Mouse (Mus musculus) hindbrain, embryonic 14.5 days (tissue): ENCODE results near the gene Nkrf. TPM values are rescaled to one million over a fixed set of nuclear protein-coding genes. Genes with fewer than 3 reads are reported as not detected.
A peak's percentile ranks its signal among the peaks of the same experiment; 100 is the strongest.
"Not testable (repeated sequence)": the region's sequence is repeated elsewhere in the genome, so short reads cannot be mapped to it uniquely, and the experiment has no call there.

Experiments used
- ATAC-seq: fragments of 200-750 bp; cut with Nextera tagmentation; 2 replicates; pipeline ENCODE4 v1.8.0; 2017; ENCODE audit warnings: moderate number of reproducible peaks, mild to moderate bottlenecking, moderate TSS enrichment, moderate library complexity; ENCODE audit not compliant: low FRiP score
- DNase-seq: peaks from one replicate; pipeline ENCODE4 v3.0.0-alpha.2; 2015; ENCODE audit warnings: low spot score
- H3K27ac ChIP-seq: fragments of 300-500 bp; sonication (generic); 2 replicates; pipeline ENCODE4 v1.5.1; 2014; ENCODE audit warnings: mild to moderate bottlenecking, moderate library complexity
- H3K27me3 ChIP-seq: fragments of 300-500 bp; sonication (generic); 2 replicates; pipeline ENCODE4 v1.6.1; 2014; ENCODE audit warnings: mild to moderate bottlenecking, low read length, mixed read lengths; ENCODE audit not compliant: control insufficient read depth, insufficient read depth
- H3K36me3 ChIP-seq: fragments of 300-500 bp; sonication (generic); replicated peaks from 2 replicates; pipeline ENCODE4 v1.6.1; 2014; ENCODE audit not compliant: control insufficient read depth, insufficient read depth
- H3K4me1 ChIP-seq: fragments of 300-500 bp; sonication (generic); replicated peaks from 2 replicates; pipeline ENCODE4 v1.6.1; 2014; ENCODE audit warnings: antibody characterized with exemption, low read length, mixed read lengths; ENCODE audit not compliant: control insufficient read depth, insufficient read depth
- H3K4me2 ChIP-seq: fragments of 300-500 bp; sonication (generic); replicated peaks from 2 replicates; pipeline ENCODE4 v1.6.1; 2014; ENCODE audit warnings: mild to moderate bottlenecking, moderate library complexity
- H3K4me3 ChIP-seq: fragments of 300-500 bp; sonication (generic); replicated peaks from 2 replicates; pipeline ENCODE4 v1.5.1; 2014; ENCODE audit warnings: mild to moderate bottlenecking, low read length
- H3K9ac ChIP-seq: fragments of 300-500 bp; sonication (generic); 2 replicates; pipeline ENCODE4 v1.6.1; 2014
- H3K9me3 ChIP-seq: fragments of 300-500 bp; sonication (generic); 2 replicates; pipeline ENCODE4 v1.6.1; 2016; ENCODE audit warnings: low read length; ENCODE audit not compliant: control insufficient read depth
- WGBS: fragments of 180-500 bp; shearing (Covaris S2); extraction: QIAGEN DNeasy Blood & Tissue Kit; methylation state at CpG from one replicate; pipeline ENCODE4 v1.1.7; 2014; 5-methylcytosine and 5-hydroxymethylcytosine counted together
- polyA plus RNA-seq: library from polyadenylated mRNA; unstranded; fragments of >200 nt; fragmentation: Nextera tagmentation; extraction: Ambion mirVana; gene quantifications from 2 replicates; pipeline ENCODE4 v1.2.1, GENCODE M21; 2014

Nkrf gene
- polyA plus RNA-seq, 1 experiment from 2014 or later, result 21.4 TPM

DNA sequence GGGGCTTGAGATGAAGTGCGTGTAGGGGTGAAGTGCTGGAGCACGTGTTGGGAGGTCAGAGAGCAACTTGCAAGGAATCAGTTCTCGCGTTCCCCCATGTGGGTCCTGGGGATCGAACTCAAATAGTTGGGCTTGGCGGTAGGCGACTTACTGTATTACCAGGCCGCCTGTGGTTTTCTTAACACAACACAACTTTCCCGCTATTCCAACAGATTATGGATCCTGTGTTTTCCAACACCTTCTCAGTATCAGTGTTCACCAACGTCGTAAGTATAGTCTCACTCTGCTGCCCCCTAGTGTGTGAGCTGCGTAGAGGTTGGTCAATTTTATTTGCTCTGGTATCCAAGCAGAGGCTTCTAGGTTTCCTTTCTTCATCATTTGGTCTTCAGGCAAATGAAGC is 8.6 kb upstream of the Nkrf start:
- Histone ChIP-seq H3K4me2 (no peak overlapping the region), H3K27me3 (no peaks in the 10 kb centered on the region), H3K4me3 (no peak overlapping the region), H3K36me3 (0 out of 2 replicates have a peak, but pooled peaks cover 6% of the 10 kb centered on the region), H3K9me3 (no peaks in the 10 kb centered on the region), H3K4me1 (no peaks in the 10 kb centered on the region), H3K9ac (no peak overlapping the region), H3K27ac (no peak overlapping the region)
- 48% methylated on average over 12 of the region's 12 CpGs for WGBS
- ATAC-seq (no peak), DNase-seq (peak; percentile 74)

DNA sequence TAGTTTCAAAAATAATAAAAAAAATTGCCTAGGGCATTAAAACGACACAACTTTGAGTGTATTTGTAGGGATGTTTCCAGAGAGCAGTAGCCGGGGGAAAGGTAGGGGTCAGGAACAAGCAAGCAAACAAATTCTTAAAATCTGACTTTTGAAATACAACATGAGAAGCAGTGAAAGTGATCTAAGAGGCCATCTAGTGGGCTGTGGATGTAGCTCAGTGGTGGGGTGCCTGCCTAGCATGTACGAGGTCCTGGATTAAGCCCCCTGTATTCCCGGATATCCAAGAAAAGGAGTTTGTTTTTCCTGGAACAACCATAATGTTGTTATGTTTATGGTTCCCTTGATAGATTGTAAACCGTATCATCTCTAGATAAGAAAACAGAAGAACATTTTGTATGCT is 3.8 kb upstream of the Nkrf start:
- no peak for DNase-seq
- no peaks in the 10 kb centered on the region for H3K4me1 ChIP-seq
- no peaks in the 10 kb centered on the region for H3K9me3 ChIP-seq
- no peak overlapping the region for H3K4me2 ChIP-seq
- no peaks in the 10 kb centered on the region for H3K27me3 ChIP-seq
- H3K9ac ChIP-seq, result no peak overlapping the region
- no peak for ATAC-seq
- WGBS, result 44% methylated on average over 5 of the region's 5 CpGs
- H3K4me3 ChIP-seq, result no peak overlapping the region
- H3K36me3 ChIP-seq, result no peaks in the 10 kb centered on the region
- H3K27ac ChIP-seq, result no peak overlapping the region

DNA sequence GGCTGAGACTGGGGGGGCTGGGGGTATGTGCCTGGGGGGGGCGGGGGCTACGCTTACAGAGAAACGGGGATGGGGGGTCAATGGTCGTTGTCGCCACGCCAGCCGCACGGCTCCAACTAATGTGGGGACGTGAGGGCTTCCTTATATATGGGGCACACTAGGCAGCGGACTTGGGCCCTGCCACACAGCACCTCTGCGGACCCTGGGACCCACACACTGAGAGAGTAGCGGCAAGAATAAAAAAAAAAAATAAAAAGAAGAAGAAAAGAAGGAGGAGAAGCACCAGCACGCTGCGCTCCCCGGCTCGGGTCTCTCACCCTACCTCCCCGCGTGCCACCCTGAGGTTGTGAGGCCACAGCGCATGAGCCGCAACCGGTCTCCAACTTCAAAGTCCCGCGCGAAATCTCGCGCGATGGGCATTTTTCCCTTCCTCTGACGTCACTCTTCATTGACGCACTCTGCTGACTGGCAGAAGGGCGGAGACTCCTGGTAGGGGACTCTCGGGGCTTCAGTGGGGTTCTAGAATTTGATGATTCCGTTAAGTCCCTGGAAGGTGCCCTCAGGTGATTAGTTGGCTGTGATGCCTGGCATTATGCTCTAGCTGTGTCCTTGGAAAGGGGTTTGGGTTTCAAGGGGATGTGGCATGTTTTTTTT is 543 bp upstream of the Nkrf start:
- no peaks in the 10 kb centered on the region for H3K9me3 ChIP-seq
- peak; percentile 94 for ATAC-seq

DNA sequence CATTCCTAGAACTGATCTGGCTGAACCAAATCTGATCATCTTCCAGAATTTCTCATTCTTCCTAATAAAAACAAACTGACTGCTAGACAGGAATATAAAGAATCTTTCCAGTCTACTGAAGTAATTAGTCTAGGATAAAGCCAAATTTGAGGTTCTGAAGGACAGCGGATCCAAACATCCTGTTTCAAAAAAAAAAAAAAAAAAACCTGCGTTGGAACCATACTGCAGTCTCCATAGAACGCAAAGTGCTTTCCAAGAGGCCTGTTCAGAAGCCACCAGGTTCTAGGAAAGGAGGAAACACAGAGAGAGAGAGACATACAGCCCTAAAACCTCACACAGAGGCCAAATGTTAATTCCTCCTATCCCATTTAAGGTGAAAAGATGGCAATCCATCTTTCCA is 1.0 kb downstream of the Nkrf start:
- H3K27me3 ChIP-seq, result no peaks in the 10 kb centered on the region
- peak overlapping the region; percentile 78 for H3K9ac ChIP-seq
- ATAC-seq (no peak), DNase-seq (no peak)
- WGBS, result 31% methylated on average over 3 of the region's 3 CpGs
- H3K4me3 ChIP-seq, result peak overlapping the region; percentile 54
- 0 out of 2 replicates have a peak, but pooled peaks cover 9% of the 10 kb centered on the region for H3K4me1 ChIP-seq
- H3K27ac ChIP-seq, result peak overlapping the region; percentile 87
- no peaks in the 10 kb centered on the region for H3K9me3 ChIP-seq
- no peaks in the 10 kb centered on the region for H3K36me3 ChIP-seq
- H3K4me2 ChIP-seq, result peak overlapping the region; percentile 56

More for the DNA sequence above, 543 bp upstream of the Nkrf start:
- no peaks in the 10 kb centered on the region for H3K36me3 ChIP-seq
- peak overlapping the region; percentile 78 for H3K9ac ChIP-seq
- peak overlapping the region; percentile 88 for H3K27ac ChIP-seq
- H3K27me3 ChIP-seq, result no peaks in the 10 kb centered on the region
- DNase-seq, result peak; percentile 94
- H3K4me3 ChIP-seq, result peak overlapping the region; percentile 54
- 0 out of 2 replicates have a peak, but pooled peaks cover 9% of the 10 kb centered on the region for H3K4me1 ChIP-seq
- H3K4me2 ChIP-seq, result peak overlapping the region; percentile 56
- WGBS, result 13% methylated on average over 31 of the region's 32 CpGs

DNA sequence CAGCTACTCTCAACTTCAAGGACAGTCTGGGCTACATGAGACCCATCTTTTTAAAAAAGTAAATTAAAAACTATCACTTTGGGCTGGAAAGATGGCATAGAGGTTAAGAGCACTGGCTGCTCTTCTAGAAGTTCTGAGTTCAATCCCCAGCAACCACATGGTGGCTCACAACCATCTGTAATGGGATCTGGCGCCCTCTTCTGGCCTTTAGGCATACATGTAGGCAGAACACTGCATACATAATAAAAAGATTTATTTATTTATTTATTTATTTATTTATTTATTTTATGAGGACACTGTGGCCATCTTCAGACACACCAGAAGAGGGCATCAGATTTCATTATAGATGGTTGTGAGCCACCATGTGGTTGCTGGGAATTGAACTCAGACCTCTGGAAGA is 3.8 kb downstream of the Nkrf start:
- H3K36me3 ChIP-seq, H3K4me2 ChIP-seq, H3K27ac ChIP-seq, ATAC-seq, H3K4me1 ChIP-seq, H3K9ac ChIP-seq, DNase-seq, H3K27me3 ChIP-seq, H3K4me3 ChIP-seq, H3K9me3 ChIP-seq: not testable (repeated sequence)
- WGBS, result 26% methylated on average over 1 of the region's 1 CpGs

DNA sequence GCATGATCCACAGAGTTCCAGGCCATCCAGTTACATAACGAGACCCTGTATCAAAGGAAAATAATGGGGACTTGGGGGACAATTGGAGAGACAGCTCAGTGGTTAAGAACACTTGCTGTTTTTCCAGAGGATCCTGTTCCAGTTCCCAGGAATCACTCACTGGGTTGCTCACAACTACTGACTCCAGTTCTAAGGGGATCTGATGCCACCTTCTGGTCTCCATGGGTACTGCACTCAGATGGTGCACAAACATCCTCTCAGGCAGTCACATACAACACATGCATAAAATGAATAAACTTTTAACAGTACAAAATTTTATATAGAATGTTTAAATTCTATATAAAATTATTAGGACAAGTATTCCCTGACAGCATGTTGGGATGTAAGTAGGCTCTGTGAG is 18.0 kb downstream of the Nkrf start:
- peaks cover 18% of the 10 kb centered on the region for H3K36me3 ChIP-seq
- H3K9ac ChIP-seq, result no peak overlapping the region
- ATAC-seq (no peak), DNase-seq (no peak)
- WGBS, result 88% methylated on average over 1 of the region's 1 CpGs
- H3K27ac ChIP-seq, result no peak overlapping the region
- H3K27me3 ChIP-seq, result no peaks in the 10 kb centered on the region
- H3K4me3 ChIP-seq, result no peak overlapping the region
- no peaks in the 10 kb centered on the region for H3K9me3 ChIP-seq
- no peak overlapping the region for H3K4me2 ChIP-seq
- H3K4me1 ChIP-seq, result no peaks in the 10 kb centered on the region

DNA sequence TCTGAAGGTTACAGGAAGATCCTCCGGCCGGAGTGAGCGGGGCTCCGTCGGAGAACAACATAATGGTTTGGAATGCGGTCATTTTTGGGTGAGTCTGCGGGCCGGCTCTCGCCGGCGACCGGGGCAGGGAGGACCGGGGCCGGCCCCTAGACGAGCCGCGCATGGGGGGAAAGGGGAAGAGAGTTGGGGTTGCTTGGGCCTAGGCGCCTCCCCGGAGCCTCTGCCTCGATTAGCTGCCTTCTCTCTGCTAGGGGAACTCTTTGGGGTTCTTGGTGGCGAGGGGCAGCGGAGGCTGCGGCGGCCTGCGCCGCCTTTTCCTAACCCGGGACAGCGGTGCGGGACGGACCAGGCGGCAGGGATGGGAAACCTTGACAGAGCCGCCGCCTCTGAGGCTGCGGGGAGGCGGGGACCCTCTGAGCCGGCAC is 28.0 kb downstream of the Nkrf start:
- Histone ChIP-seq H3K27ac (peak overlapping the region; percentile 72), H3K4me2 (peak overlapping the region; percentile 62), H3K9ac (peak overlapping the region; percentile 77), H3K36me3 (no peaks in the 10 kb centered on the region; the same call in 1 of the 2 replicates), H3K4me1 (peaks cover 6% of the 10 kb centered on the region), H3K4me3 (peak overlapping the region; percentile 63), H3K27me3 (no peaks in the 10 kb centered on the region), H3K9me3 (no peaks in the 10 kb centered on the region)
- DNase-seq (no peak), ATAC-seq (peak; percentile 58)
- WGBS, result 14% methylated on average over 34 of the region's 36 CpGs

DNA sequence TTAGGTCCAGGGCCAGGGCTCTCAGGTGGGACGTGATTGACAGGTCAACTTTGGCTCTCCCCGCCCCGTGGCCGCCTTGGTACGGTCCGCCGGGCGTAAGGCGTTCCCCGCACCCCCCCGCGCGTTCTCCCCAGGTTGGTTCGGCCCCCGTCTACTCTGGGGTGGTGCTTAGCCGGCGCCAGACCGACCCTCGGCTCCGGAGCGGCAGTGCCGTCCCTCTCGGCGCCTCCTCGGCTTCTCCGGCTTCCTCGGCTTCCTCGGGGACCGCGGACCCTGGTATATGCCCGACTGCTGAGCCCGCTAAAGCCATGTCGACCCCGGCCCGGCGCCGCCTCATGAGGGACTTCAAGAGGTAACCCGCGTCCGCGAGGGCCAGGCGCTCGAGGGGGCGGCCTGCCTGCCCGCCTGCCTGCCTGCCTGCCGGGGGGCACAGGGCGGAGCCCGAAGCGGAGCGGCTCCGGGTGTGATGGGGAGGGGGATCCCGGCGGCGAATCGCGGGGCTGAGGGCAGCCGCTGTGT is 28.5 kb downstream of the Nkrf start:
- peak; percentile 71 for DNase-seq
- ATAC-seq, result peak; percentile 97
- no peaks in the 10 kb centered on the region for H3K9me3 ChIP-seq
- H3K4me3 ChIP-seq, result peak overlapping the region; percentile 63
- no peaks in the 10 kb centered on the region; the same call in 1 of the 2 replicates for H3K36me3 ChIP-seq
- peak overlapping the region; percentile 77 for H3K9ac ChIP-seq
- WGBS, result 18% methylated on average over 53 of the region's 57 CpGs
- peak overlapping the region; percentile 72 for H3K27ac ChIP-seq
- H3K4me1 ChIP-seq, result peaks cover 6% of the 10 kb centered on the region
- H3K4me2 ChIP-seq, result peak overlapping the region; percentile 62
- H3K27me3 ChIP-seq, result no peaks in the 10 kb centered on the region

DNA sequence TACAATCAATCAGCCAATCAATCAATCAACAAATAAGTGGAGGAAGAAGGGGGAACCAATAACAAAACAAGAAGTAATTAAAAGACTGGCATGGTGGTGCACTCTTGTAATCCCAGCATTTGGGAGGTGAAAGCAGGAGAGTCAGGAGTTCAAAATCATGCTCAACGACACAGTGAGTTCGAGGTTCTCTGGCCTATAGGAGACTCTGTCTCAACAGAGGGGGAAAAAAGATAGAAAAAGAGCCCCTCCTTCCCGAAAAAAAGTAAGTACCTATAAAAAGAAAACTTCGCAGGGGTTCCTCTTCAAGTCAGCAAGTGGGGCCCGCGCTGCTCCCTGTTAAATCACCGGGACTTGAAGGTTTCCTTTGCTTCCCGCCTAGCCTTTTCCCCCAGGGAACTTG is 28.9 kb downstream of the Nkrf start, which contains the start of the genes Ube2a and C330007P06Rik:
TSS of gene Ube2a (plus strand) at position 136 of the 400 bp plus-strand sequence.
TSS of gene C330007P06Rik (minus strand) at position 347 of the 400 bp plus-strand sequence.
- H3K9me3 ChIP-seq, result no peaks in the 10 kb centered on the region
- peaks cover 6% of the 10 kb centered on the region for H3K4me1 ChIP-seq
- peak within 1 kb of the TSS; percentile 62 for H3K4me2 ChIP-seq
- ATAC-seq (peak; percentile 8; the same call in 1 of the 2 replicates), DNase-seq (no peak)
- H3K9ac ChIP-seq, result peak within 1 kb of the TSS; percentile 77
- WGBS, result 31% methylated on average over 8 of the region's 8 CpGs
- peak within 1 kb of the TSS; percentile 63 for H3K4me3 ChIP-seq
- H3K27me3 ChIP-seq, result no peaks in the 10 kb centered on the region
- H3K36me3 ChIP-seq, result no peaks in the 10 kb centered on the region; the same call in 1 of the 2 replicates
- peak within 1 kb of the TSS; percentile 72 for H3K27ac ChIP-seq
